Mouse (Mus musculus) myocyte (in vitro differentiated cells): Measurements from ENCODE around the gene Ralgps1. TPM values are rescaled to one million over a fixed set of nuclear protein-coding genes. Genes with fewer than 3 reads are reported as not detected.

ENCODE experiments used
- H3K27me3 ChIP-seq: one replicate; pipeline ENCODE4 v1.6.1; 2011; ENCODE audit not compliant: control insufficient read depth, insufficient read depth, insufficient read length
- H3K36me3 ChIP-seq: one replicate; pipeline ENCODE4 v1.6.1; 2011; ENCODE audit not compliant: control insufficient read depth, insufficient read depth
- H3K4me2 ChIP-seq: one replicate; pipeline ENCODE4 v1.6.1; 2011; ENCODE audit warnings: low read depth, control low read depth
- H3K4me3 ChIP-seq: one replicate; pipeline ENCODE4 v1.5.1; 2011; ENCODE audit warnings: mild to moderate bottlenecking, control low read depth, moderate library complexity
- H3K79me2 ChIP-seq: one replicate; pipeline ENCODE4 v1.6.1; 2011; ENCODE audit not compliant: control insufficient read depth, insufficient read depth
- H3ac ChIP-seq: one replicate; pipeline ENCODE4 v1.6.1; 2011; ENCODE audit not compliant: control insufficient read depth, insufficient read length
- CEBPB ChIP-seq: IDR thresholded peaks from 2 replicates; pipeline ENCODE4 v1.6.1; 2011; ENCODE audit warnings: mild to moderate bottlenecking, moderate library complexity; ENCODE audit not compliant: poor library complexity, insufficient read depth, severe bottlenecking
- E2F4 ChIP-seq: IDR thresholded peaks from one replicate; pipeline ENCODE4 v1.6.1; 2011; ENCODE audit warnings: mild to moderate bottlenecking, control low read depth, moderate library complexity; ENCODE audit not compliant: insufficient read depth
- MAX ChIP-seq: IDR thresholded peaks from one replicate; pipeline ENCODE4 v1.6.1; 2011; ENCODE audit warnings: low read depth, mild to moderate bottlenecking, control low read depth
- MYOD1 ChIP-seq, 3 experiments: IDR thresholded peaks; one replicate each; pipeline ENCODE4 v1.6.1; 2011; ENCODE audit warnings: control low read depth in 2 of 3, low read depth in 2 of 3, mild to moderate bottlenecking in 2 of 3, moderate library complexity in 1 of 3; ENCODE audit not compliant: insufficient read length in 2 of 3, control insufficient read depth in 1 of 3
- MYOG ChIP-seq, 3 experiments: IDR thresholded peaks; one replicate each; pipeline ENCODE4 v1.6.1; 2011; ENCODE audit warnings: control low read depth in 2 of 3, low read depth in 2 of 3, mild to moderate bottlenecking in 2 of 3; ENCODE audit not compliant: insufficient read length in 2 of 3, control insufficient read depth in 1 of 3, insufficient read depth in 1 of 3
- POLR2A ChIP-seq: IDR thresholded peaks from one replicate; pipeline ENCODE4 v1.6.1; 2011; ENCODE audit warnings: low read depth, mild to moderate bottlenecking, control low read depth, moderate library complexity; ENCODE audit not compliant: insufficient read length
- POLR2AphosphoS2 ChIP-seq: IDR thresholded peaks from one replicate; pipeline ENCODE4 v1.6.1; 2011; ENCODE audit warnings: low read depth, control low read depth; ENCODE audit not compliant: insufficient read length
- REST ChIP-seq: IDR thresholded peaks from one replicate; pipeline ENCODE4 v1.6.1; 2011; ENCODE audit warnings: mild to moderate bottlenecking, control low read depth, moderate library complexity; ENCODE audit not compliant: insufficient read depth, insufficient read length
- SRF ChIP-seq: IDR thresholded peaks from one replicate; pipeline ENCODE4 v1.6.1; 2011; ENCODE audit warnings: low read depth; ENCODE audit not compliant: control insufficient read depth, insufficient read length
- TCF12 ChIP-seq: IDR thresholded peaks from one replicate; pipeline ENCODE4 v1.6.1; 2011; ENCODE audit warnings: mild to moderate bottlenecking, control low read depth; ENCODE audit not compliant: poor library complexity, insufficient read depth, severe bottlenecking
- TCF3 ChIP-seq: IDR thresholded peaks from one replicate; pipeline ENCODE4 v1.6.1; 2011; ENCODE audit warnings: low read depth, control low read depth; ENCODE audit not compliant: insufficient read length
- USF1 ChIP-seq: IDR thresholded peaks from one replicate; pipeline ENCODE4 v1.6.1; 2011; ENCODE audit warnings: low read depth, mild to moderate bottlenecking, control low read depth, moderate library complexity
- polyA plus RNA-seq: library from polyadenylated mRNA; unstranded; fragments of >200 nt; fragmentation: generic; extraction: Trizol; gene quantifications from one replicate; pipeline ENCODE4 v1.2.1, GENCODE M21; 2012; ENCODE audit warnings: missing spikeins

Ralgps1 gene
- polyA plus RNA-seq, 1 experiment = 1.3 TPM

DNA sequence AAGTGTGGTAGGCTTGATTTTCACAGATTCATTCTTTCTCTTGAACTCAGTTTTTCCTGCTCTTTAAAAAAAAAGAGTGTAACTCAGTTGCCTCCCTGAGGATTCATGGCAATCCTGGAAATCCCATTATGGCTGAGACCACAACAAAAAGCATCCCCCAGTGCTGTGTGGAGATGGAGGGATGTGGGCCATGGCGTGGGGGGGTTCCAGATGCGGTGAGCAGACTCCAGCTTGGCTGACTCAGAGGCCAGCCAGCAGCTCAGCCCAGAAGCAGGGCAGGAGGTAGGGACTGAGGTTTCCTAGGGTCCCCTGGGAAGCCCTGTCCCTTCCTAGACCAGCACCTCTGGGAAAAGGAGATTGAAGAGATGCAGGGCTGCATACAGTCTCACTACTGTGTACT, 194.4 kb downstream of the Ralgps1 start:
- H3K4me2 ChIP-seq = peak overlapping the region; percentile 39
- H3K27me3 ChIP-seq = no peaks in the 10 kb centered on the region
- H3K36me3 ChIP-seq = no peaks in the 10 kb centered on the region
- no peaks in the 10 kb centered on the region for H3K79me2 ChIP-seq
- no peak overlapping the region for H3K4me3 ChIP-seq
- H3ac ChIP-seq = no peak overlapping the region
- no peak for TF ChIP-seq CEBPB
- no peak for TF ChIP-seq MAX
- TF ChIP-seq TCF3 = no peak
- TF ChIP-seq SRF = no peak
- no peak for TF ChIP-seq REST
- TF ChIP-seq POLR2A = no peak
- TF ChIP-seq POLR2AphosphoS2 = no peak
- no peak for TF ChIP-seq TCF12
- no peak for TF ChIP-seq MYOD1 (IDR thresholded peaks at IDR 0.05; ENCODE audit: control insufficient read depth in 1 of 3, insufficient read length in 2 of 3, low read depth in 2 of 3)
- no peak for TF ChIP-seq E2F4
- TF ChIP-seq USF1 = no peak
- no peak for TF ChIP-seq MYOG (IDR thresholded peaks at IDR 0.05; ENCODE audit: control insufficient read depth in 1 of 3, insufficient read depth in 1 of 3, insufficient read length in 2 of 3, low read depth in 2 of 3)

DNA sequence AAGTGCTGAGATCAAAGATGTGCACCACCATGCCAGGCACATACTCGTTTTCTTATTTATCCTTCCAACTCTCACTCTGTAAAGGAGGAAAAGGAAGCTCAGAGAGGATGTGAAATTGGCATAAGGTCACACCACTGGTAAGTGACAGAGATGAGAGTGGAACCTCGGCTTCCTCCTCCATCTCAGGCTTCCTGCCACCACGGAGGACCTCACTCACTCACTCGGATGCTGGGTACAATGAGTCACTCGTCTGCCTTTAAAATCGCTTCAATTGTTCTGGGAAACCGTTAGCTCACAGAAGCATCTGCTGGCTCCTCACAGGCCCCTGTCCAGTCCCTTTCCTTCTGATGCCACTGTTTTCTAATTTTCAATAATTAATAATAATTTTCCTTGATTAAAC, 194.8 kb downstream of the Ralgps1 start:
- Histone ChIP-seq H3K4me3 (no peak overlapping the region), H3K4me2 (peak overlapping the region; percentile 39), H3K27me3 (no peaks in the 10 kb centered on the region), H3ac (no peak overlapping the region), H3K36me3 (no peaks in the 10 kb centered on the region), H3K79me2 (no peaks in the 10 kb centered on the region)
- no peak for TF ChIP-seq MYOD1 (IDR thresholded peaks at IDR 0.05; ENCODE audit: control insufficient read depth in 1 of 3, insufficient read length in 2 of 3, low read depth in 2 of 3)
- TF ChIP-seq SRF = no peak
- TF ChIP-seq CEBPB = no peak
- no peak for TF ChIP-seq REST
- TF ChIP-seq TCF12 = no peak
- TF ChIP-seq POLR2A = no peak
- no peak for TF ChIP-seq MAX
- TF ChIP-seq POLR2AphosphoS2 = no peak
- no peak for TF ChIP-seq USF1
- no peak for TF ChIP-seq MYOG (IDR thresholded peaks at IDR 0.05; ENCODE audit: control insufficient read depth in 1 of 3, insufficient read depth in 1 of 3, insufficient read length in 2 of 3, low read depth in 2 of 3)
- TF ChIP-seq E2F4 = no peak
- no peak for TF ChIP-seq TCF3

DNA sequence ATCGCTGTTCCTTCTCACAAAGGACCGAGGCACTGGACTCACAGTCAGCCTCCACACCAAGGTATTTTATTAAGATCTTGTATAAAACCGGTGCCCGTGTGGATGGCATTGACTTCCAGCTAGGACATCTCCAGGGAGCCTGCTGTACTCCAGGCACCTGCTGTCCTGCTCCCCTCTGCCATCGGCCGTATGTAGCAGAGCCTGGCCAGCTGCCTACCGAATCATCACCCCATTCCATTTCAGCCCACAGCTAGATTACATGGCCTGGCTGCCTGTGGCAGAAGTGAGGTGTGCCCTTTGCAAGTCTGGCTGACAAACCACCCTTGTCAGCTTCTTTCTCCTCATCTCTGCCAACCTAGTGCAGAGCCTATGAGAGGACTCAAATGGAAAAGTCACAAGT, 197.6 kb downstream of the Ralgps1 start:
- H3K4me3 ChIP-seq = no peak overlapping the region
- TF ChIP-seq MYOG (IDR thresholded peaks at IDR 0.05; ENCODE audit: control insufficient read depth in 1 of 3, insufficient read depth in 1 of 3, insufficient read length in 2 of 3, low read depth in 2 of 3) (peak in 2 of 3 experiments; percentile 53 to 79), CEBPB (no peak), MYOD1 (IDR thresholded peaks at IDR 0.05; ENCODE audit: control insufficient read depth in 1 of 3, insufficient read length in 2 of 3, low read depth in 2 of 3) (peak in 2 of 3 experiments; percentile 67 to 85)
- no peaks in the 10 kb centered on the region for H3K36me3 ChIP-seq
- H3K27me3 ChIP-seq = no peaks in the 10 kb centered on the region
- no peak overlapping the region for H3K4me2 ChIP-seq
- no peaks in the 10 kb centered on the region for H3K79me2 ChIP-seq
- no peak overlapping the region for H3ac ChIP-seq

DNA sequence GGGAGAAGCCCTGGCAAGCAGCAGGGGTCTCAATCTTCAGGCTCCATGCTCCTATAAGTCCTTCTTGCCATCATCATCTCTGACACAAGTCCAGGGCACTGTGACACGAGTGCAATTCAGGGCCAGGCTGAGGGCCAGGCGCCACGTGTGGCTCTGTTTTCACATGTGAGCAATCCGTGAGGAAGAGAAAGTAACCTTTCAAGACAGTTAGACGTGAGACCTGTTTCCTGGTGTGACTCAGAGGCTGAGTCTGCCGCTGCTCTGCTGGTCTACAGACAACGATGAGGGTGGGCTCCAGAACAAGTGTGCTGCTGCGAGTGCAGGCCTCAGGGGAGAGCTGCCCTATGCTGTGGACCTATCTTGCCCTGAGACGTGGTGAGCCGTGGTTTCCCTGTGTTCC, 198.2 kb downstream of the Ralgps1 start:
- no peak for TF ChIP-seq USF1
- TF ChIP-seq MYOD1 (IDR thresholded peaks at IDR 0.05; ENCODE audit: control insufficient read depth in 1 of 3, insufficient read length in 2 of 3, low read depth in 2 of 3) = peak in 1 of 3 experiments; percentile 1
- no peak for TF ChIP-seq REST
- peak in 2 of 3 experiments; percentile 27 to 29 for TF ChIP-seq MYOG (IDR thresholded peaks at IDR 0.05; ENCODE audit: control insufficient read depth in 1 of 3, insufficient read depth in 1 of 3, insufficient read length in 2 of 3, low read depth in 2 of 3)
- Histone ChIP-seq H3K27me3 (no peaks in the 10 kb centered on the region), H3K36me3 (no peaks in the 10 kb centered on the region), H3K79me2 (no peaks in the 10 kb centered on the region), H3K4me3 (no peak overlapping the region), H3ac (no peak overlapping the region), H3K4me2 (no peak overlapping the region)

DNA sequence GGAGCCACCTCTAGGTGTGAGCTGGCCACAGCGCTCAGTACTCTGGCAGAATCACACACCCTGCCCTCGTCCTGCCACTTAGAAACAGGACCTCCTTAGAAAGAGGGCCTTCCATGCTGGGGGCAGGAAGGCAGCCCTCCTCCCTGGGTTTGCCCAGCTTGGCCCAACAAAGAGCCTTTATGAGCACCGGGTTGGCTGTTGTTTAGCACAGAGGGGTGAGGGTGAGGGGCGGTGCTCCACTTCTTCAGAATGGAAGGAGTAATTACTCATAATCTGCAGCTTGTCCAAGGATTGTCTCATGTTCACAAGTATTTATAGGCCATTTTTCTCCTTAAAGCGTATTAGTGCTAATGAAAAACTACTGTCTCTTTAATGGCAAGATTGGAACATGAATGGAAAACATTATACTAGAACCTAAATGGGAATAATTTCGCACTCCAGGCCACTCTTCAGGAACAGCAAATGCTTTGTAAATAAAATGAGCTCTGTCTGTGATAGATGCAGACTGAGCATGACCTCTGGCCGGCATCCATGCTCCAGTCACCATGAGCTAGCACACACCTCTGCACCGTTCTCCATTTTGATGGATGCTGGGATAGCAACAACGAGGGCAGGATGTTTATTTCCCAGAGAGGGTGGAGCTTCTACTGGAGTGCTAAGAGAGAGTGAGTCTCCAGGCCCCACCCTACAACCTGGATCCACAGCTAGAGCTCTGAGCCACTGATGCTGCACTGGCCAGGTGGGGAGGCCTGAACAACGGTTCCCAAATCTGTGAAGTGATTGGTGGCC, 200.3 kb downstream of the Ralgps1 start:
- Histone ChIP-seq H3K4me2 (no peak overlapping the region), H3K27me3 (no peaks in the 10 kb centered on the region), H3ac (no peak overlapping the region), H3K36me3 (no peaks in the 10 kb centered on the region), H3K4me3 (no peak overlapping the region), H3K79me2 (no peaks in the 10 kb centered on the region)
- TF ChIP-seq TCF12 (no peak), MYOG (IDR thresholded peaks at IDR 0.05; ENCODE audit: control insufficient read depth in 1 of 3, insufficient read depth in 1 of 3, insufficient read length in 2 of 3, low read depth in 2 of 3) (no peak), CEBPB (no peak), USF1 (no peak), SRF (no peak), E2F4 (no peak), MAX (no peak), REST (no peak)
